Mouse (Mus musculus) thymus, postnatal 10 days (tissue): Measurements from ENCODE around the gene Dgki.

Source experiments
- DNase-seq, 2 experiments: peaks; one replicate each; pipeline ENCODE4 v3.0.0; 2021; ENCODE audit warnings: low spot score in 2 of 2

The Dgki gene

DNA sequence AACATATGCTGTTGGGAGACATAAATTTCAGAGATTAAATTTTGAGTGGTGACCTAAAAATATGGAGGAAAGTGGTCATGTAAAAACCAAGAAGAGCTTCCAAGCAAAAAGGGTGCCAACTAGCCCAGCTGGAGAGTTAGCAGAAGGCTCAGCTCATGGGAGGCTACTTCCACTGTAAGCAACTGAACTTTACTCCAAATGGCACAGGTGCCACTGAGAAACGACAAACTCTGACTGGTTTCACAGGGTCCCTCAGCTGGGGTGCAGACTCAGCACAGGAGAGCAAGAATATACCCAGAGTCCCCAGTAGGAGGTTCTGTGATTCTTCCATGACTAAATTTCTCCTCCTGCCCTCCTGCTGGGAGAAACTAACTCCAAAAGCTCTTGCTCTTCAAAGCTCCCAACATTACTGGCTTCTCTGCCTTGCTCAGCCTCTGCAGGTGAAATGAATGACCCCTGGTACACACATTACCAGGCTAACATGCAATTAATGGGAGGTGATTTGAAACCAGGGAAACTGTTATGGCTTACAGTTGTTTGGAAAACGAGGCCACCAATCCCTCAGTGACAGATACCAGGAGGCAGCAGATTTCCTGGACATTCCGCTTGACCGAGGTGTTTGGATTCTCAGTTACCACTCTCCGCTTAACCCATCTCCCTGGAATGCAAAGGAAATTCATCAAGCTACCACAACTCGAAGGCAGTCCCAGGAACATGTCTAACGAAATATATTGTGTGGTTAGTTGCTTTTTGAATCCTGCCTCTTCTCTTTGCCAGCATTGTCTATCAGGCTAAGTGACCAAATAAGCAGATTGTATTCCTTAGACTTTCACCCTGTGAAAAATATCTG lies 487.1 kb downstream of the Dgki start:
- no peak for DNase-seq

DNA sequence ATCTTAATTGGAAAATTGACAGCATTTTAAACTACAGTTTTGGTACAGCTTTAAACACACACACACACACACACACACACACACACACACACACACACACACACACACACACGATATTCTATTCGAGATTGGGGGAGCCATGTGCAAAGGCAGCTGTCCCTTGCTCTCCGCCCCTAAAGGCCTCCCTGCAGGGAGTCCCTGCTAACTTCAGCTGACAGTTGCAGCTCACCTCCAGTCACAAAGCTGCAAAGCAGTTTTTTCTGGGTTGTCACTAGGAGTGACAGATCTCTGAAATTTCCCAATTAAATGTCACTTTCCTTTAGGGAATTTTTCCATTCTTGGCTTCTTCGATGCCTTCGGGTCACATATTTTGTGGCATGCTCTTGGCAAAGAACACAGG lies 489.5 kb downstream of the Dgki start:
- DNase-seq, result no peak

DNA sequence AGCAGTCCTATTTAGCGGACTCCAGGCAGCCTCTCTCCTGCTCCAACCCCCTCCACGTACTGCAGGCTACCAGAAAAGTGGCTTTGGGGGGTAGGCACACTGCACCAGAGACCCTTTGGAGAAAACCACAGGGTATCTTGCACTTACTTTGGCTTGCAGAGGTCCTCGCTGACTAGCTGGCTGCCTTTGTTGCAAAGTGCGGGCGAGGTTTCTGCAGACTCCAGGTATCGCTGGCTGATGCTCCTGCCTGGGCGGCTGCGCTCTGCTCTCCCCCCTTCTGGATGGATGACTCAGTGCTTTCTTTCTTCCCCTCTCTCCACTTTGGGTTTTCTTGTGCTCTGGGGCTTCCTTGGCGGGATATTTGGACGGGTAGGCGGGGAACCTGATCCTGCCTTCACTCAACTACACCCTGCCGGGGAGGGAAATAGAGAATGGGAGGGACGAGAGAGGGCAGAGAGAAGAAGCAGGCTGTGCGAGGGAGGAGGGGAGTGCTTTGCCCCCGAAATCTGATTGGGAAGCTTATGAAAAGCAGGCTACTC lies 490.2 kb downstream of the Dgki start, which contains the start of gene Ptn:
Gene Ptn (minus strand): TSS at position 474 of the 539 bp plus-strand sequence.
- no peak for DNase-seq

GRCm38 (mm10) chr6:36809311-36809726 lies 490.7 kb downstream of the Dgki start:
- no peak for DNase-seq

- no peak for DNase-seq
These were observed 491.5 kb downstream of the Dgki start for GRCm38 (mm10) chr6:36808306-36809058.

GRCm38 (mm10) chr6:36806906-36807305 lies 493.1 kb downstream of the Dgki start:
- no peak for DNase-seq

GRCm38 (mm10) chr6:36800309-36800946 lies 499.6 kb downstream of the Dgki start:
- DNase-seq, result no peak

DNA sequence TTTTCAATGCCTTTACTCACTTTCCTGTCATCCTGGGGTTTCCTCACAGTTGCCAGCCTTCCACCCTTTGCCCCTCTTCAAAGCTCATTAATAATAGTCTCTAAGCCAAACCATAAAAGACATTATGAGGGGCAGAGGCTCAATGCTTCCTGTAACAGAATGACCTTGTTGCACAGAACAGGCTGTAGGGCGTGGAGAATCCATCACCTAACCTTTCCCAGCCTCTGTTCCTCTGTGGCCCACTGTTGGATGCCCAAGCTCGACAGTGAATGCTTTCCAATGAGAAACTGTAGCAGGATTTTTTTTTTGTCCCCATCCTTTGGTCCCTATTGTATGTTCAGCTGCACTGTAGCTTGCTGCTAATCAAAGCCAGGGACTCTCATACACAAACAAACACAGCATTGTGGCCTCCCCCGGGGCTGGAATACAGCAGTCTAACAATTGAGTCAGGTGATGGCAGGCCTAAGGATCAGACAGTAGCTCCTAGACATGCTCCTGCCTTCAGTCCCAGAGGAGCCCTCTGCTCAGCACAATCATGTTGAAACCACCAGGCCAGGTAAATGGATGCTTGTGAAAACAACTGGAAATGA lies 502.8 kb downstream of the Dgki start:
- DNase-seq, result no peak
